Mouse (Mus musculus) erythroblast, adult 5-6 weeks (primary cell): ENCODE results near the gene Apba2. TPM values are rescaled to one million over a fixed set of nuclear protein-coding genes. Genes with fewer than 3 reads are reported as not detected.

Experiments
- ATAC-seq: replicated peaks from 2 replicates; pipeline ENCODE4 v1.8.0; 2016; ENCODE audit warnings: moderate number of reproducible peaks, mild to moderate bottlenecking, moderate TSS enrichment, inconsistent platforms; ENCODE audit not compliant: poor library complexity, low FRiP score, severe bottlenecking
- total RNA-seq, 2 experiments: library from RNA; stranded (forward) in 1 of 2; stranded (reverse) in 1 of 2; fragments of 150-400 nt in 1 of 2; fragments of 200-764, 138-1000 nt in 1 of 2; gene quantifications; 2 replicates each; pipeline versions ENCODE4 v1.2.3 to v1.2.4; 2015 to 2017; ENCODE audit warnings: low replicate concordance in 2 of 2

Apba2 gene
- total RNA-seq, 2 experiments from 2014 or later, result not detected

DNA sequence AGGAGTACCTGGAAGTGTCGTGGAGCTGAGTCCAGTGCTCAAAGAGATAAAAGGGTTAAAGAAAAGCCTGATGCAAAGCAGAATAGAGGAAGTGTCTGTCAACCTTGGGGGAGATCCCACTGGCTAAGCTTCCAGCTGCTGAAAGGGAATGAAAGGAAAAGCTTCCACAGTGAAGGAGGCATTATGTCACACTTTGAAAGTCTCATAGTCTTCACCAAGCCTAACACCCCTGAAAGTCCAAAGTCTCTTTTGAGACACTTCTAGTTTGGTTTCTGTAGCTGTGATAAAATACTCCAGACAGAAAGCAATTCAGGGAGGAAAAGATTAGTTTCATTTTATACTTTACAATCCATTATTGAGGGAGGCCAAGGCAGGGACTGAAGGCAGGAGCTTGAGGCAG lies 141.4 kb downstream of the Apba2 start:
- ATAC-seq, result no peak

DNA sequence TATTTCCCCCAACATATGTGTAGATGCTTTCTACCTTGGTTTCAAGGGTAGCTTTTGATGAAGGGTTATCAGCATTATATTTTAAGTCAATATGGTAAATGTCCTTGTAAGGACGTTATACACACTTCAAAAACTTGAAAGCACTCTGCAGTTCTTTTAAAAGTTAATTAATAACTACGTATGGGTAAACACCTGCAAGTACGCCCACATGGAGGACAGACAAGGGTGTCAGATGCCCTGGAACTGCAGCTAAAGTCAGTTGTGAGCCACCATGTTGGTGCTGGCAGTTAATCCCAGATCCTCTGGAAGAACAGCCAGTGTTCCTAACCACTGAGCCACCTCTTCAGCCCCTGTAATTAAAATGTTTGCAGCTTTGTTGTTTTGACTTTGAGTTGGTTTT lies 144.0 kb downstream of the Apba2 start:
- ATAC-seq, result no peak

DNA sequence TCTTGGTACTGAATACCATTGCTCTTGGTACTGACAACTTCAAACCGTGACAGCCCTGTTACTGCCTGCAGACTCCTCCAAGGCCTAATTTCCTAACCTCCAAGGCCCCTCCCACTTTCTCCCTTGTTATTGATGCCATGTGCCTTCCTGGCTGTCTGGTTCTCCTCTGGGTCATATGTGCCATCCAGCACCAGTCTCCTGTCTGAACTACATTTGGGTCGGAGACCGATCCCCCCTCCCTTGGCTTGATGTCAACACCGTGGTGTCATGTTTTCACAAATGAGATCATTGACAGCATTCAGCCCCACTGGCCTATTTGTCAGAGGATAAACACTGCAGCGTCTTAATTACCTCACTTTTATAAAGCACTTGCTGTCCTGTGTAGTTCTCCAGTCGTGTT lies 144.5 kb downstream of the Apba2 start:
- ATAC-seq, result no peak

- ATAC-seq, result no peak
Measured at GRCm38 (mm10) chr7:64648947-64649607, 147.6 kb downstream of the Apba2 start.

DNA sequence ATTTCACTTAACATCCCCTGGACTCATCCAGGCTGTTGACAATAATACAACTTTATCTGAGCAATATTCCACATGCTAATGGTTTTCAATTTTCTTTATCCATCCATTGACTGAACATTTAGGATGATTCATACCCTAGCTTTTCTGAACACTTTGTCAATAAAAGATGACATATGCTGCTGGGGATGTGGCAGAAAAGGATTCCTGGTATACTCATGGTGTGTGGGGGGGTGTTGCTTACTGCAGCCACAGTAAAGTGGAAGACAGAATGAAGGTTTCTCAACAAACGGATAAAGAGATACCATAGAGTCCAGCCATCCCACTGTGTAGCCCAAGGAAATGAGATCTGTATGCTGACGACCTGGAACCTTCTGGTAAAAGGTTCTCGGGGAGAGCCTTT lies 150.5 kb downstream of the Apba2 start:
- no peak for ATAC-seq

- ATAC-seq, result no peak
Measured at GRCm38 (mm10) chr7:64656787-64657186, 155.3 kb downstream of the Apba2 start.

GRCm38 (mm10) chr7:64658914-64659313 lies 157.4 kb downstream of the Apba2 start:
- no peak for ATAC-seq

- no peak for ATAC-seq
Measured at GRCm38 (mm10) chr7:64659328-64659727, 157.8 kb downstream of the Apba2 start.

DNA sequence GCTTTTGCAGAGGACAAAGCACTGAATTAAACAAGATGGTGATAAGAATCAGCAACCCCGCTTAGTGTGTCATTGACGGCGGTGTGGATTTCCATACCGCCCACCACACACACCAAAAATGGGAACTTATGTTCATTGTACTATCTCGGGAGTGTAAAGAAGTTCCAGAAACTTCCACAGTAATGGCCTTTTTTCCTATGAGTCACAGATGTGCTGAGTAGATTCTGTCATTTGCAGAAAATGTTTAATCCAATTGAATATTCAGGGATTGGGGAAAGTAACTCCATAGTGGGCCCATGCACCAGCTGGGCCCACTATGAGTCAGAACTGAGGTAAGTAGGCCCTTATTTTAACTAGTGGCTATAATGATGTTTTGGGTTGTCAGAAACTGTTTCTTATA lies 161.0 kb downstream of the Apba2 start:
- no peak for ATAC-seq

- no peak for ATAC-seq
Measured at GRCm38 (mm10) chr7:64663600-64663999, 162.1 kb downstream of the Apba2 start.

- ATAC-seq, result no peak
Measured at GRCm38 (mm10) chr7:64665120-64665519, 163.6 kb downstream of the Apba2 start.

DNA sequence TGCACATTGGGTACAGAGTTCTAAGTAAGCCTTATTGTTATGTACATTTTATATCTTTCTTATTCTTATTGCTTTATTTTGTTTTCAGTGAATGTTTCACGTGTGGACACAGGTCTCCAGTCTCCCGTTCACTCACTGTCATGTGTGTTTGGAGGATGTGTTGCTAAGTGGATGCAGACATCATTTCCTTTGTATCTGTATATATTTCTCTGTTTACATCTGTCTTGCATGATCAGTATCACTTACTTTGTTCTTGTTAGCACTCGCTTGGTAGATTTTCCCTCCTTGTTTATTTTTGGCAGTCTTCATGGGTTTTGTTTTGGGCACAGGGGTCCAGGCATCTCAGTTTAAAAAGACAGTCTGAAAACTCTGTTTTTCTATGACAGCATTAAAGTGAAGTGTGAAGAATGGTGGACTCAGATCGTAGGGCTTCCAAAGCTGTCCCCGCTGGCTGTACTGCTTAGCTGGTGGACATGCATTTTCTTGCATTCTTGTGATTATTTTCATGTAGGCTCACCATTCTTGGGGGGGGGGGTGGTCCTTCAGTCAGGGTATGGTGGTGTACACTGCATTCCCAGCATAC lies 164.3 kb downstream of the Apba2 start:
- ATAC-seq, result no peak

DNA sequence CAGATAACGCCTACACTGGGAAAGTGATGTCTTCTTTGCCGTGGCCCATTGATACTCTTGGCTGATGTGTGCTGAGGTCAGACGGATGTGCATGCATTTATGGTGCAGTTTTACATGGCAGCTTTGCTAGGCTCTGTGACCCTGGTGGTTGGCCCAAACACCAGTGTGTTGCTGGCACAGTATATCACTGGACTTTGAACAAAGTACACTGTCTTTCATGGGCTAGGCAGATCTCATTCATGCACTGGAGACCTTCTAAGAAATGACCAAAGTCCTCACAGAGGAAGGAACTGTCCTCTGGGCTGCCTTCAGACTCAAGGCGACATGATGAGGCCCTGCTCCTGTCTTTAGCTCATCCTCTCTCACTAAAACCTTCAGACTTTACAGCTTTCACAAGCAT lies 166.5 kb downstream of the Apba2 start:
- ATAC-seq, result no peak

- ATAC-seq, result no peak
Measured at GRCm38 (mm10) chr7:64679771-64680479, 178.4 kb downstream of the Apba2 start.

DNA sequence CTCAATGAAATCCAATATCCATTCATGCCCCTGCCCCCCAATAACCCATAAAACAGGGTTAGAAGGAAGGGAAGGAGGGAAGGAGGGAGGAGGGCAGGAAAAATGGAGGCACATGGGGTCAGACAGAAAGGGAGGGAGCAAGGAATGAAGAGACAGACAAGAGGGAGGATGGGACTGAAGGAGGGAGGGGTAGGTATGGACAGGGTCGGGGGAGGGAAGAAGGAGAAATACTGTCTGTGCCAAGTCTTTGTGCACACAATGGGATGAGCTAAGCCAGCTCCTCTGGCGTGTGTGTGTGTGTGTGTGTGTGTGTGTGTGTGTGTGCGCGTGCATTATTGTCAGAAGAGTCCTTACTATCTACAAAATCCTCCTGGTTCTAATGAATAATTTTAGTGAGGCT lies 183.4 kb downstream of the Apba2 start:
- no peak for ATAC-seq

GRCm38 (mm10) chr7:64688115-64688817 lies 186.8 kb downstream of the Apba2 start:
- no peak for ATAC-seq

- no peak for ATAC-seq
Measured at GRCm38 (mm10) chr7:64691831-64692230, 190.3 kb downstream of the Apba2 start.

- ATAC-seq, result no peak
Measured at GRCm38 (mm10) chr7:64694937-64695336, 193.4 kb downstream of the Apba2 start.

DNA sequence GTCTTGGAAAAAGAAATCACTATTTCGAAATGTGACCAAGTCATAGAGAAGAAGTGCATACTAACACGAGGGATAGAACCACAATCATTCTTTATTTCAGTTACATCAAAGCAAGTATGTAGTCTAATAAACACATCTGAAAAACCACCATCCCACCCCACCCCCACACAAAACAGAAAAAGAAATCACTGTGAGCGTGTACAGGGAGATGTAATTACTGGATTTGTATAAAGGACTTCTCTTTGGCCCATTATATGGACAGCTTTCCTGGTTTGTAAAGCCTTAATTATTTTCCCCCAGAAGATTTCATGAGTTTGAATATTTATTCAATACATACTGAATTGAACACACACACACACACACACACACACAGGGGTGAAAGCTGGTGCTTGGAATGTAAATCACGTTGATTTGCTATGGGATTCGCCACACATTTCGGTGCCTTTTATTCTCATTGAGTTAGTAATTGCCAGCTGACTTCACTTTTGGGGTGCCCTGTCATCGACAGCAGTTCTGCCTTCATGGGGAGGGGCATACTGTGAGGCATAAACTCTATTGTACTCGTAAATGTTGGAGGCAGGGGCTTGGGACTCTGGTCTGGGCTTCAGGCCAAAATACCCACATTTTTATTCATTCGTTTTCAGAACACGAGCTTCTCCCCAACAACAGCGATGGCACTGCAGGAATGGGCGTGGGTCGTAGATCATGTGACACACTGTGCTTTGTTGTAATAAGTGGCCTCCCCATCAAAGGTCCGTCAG lies 195.2 kb downstream of the Apba2 start:
- no peak for ATAC-seq

- no peak for ATAC-seq
Measured at GRCm38 (mm10) chr7:64697791-64698337, 196.4 kb downstream of the Apba2 start.
